Mouse (Mus musculus) embryonic fibroblast, embryonic 13.5 days (primary cell): ENCODE measurements around the gene Sap30. TPM values are rescaled to one million over a fixed set of nuclear protein-coding genes. Genes with fewer than 3 reads are reported as not detected.
"Not testable (repeated sequence)": the region's sequence is repeated elsewhere in the genome, so short reads cannot be mapped to it uniquely, and the experiment has no call there.

ENCODE experiments used
- H3K27ac ChIP-seq: 2 replicates; pipeline ENCODE4 v1.5.1; 2012; ENCODE audit warnings: low read length, control low read depth, inconsistent platforms; ENCODE audit not compliant: insufficient read depth
- H3K4me1 ChIP-seq: 2 replicates; pipeline ENCODE4 v1.6.1; 2011; ENCODE audit warnings: low read length; ENCODE audit not compliant: control insufficient read depth, insufficient read depth
- H3K4me3 ChIP-seq: 2 replicates; pipeline ENCODE4 v1.5.1; 2011; ENCODE audit warnings: mild to moderate bottlenecking, control low read depth, low read length; ENCODE audit not compliant: insufficient read depth
- CTCF ChIP-seq: IDR thresholded peaks from 2 replicates; pipeline ENCODE4 v1.5.1; 2011; ENCODE audit warnings: mild to moderate bottlenecking, control low read depth, low read length, moderate library complexity, borderline replicate concordance; ENCODE audit not compliant: insufficient read depth
- POLR2A ChIP-seq: IDR thresholded peaks from 2 replicates; pipeline ENCODE4 v1.6.1; 2011; ENCODE audit warnings: low read depth, mild to moderate bottlenecking, control low read depth, low read length, moderate library complexity
- polyA plus RNA-seq: library from polyadenylated mRNA; stranded (reverse); fragments of >200 nt; gene quantifications from 2 replicates; pipeline ENCODE4 v1.2.4, GENCODE M21; 2011; ENCODE audit warnings: low read depth; ENCODE audit not compliant: missing spikeins, insufficient read length

Sap30 gene
- 11.2 and 14.8 TPM in 2 replicates for polyA plus RNA-seq

GRCm38 (mm10) chr8:57487441-57488155 lies at the start of gene Sap30:
Gene Sap30 (minus strand): TSS chr8:57487860.
- Histone ChIP-seq H3K4me3 (peak within 1 kb of the TSS; percentile 96), H3K4me1 (peaks cover 5% of the 10 kb centered on the region), H3K27ac (peak within 1 kb of the TSS; percentile 44)
- TF ChIP-seq POLR2A: peak; percentile 66
- TF ChIP-seq CTCF: no peak

GRCm38 (mm10) chr8:57536167-57536566 lies 48.5 kb upstream of the Sap30 start:
- TF ChIP-seq POLR2A (no peak), CTCF (no peak)
- Histone ChIP-seq H3K4me3 (no peak overlapping the region), H3K27ac (no peak overlapping the region), H3K4me1 (peaks cover 4% of the 10 kb centered on the region; the same call in 1 of the 2 replicates)

GRCm38 (mm10) chr8:57534495-57534894 lies 46.8 kb upstream of the Sap30 start:
- H3K4me1 ChIP-seq: no peaks in the 10 kb centered on the region
- no peak overlapping the region for H3K27ac ChIP-seq
- TF ChIP-seq POLR2A (no peak), CTCF (no peak)
- H3K4me3 ChIP-seq: no peak overlapping the region

GRCm38 (mm10) chr8:57533106-57533505 lies 45.4 kb upstream of the Sap30 start:
- Histone ChIP-seq H3K4me3 (no peak overlapping the region), H3K27ac (no peak overlapping the region), H3K4me1 (no peaks in the 10 kb centered on the region)
- TF ChIP-seq POLR2A (no peak), CTCF (no peak)

DNA sequence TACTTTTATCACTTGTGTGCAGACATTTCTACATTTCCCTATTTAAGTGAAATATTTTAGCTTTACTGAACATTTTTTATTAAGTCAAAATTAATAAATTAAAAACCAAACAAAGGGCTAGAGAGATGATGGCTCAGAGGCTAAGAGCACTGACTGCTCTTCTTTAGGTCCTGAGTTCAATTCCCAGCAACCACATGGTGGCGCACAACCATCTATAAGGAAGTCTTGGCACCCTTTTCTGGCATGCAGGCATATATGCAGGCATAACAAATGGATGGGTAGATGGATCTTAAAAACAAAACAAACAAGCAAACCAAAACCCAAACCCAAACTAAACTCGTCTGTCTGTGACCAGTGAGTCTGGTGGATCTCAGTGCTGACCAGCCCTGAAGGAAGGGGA lies 44.6 kb upstream of the Sap30 start:
- Histone ChIP-seq H3K4me1 (no peaks in the 10 kb centered on the region), H3K27ac (no peak overlapping the region), H3K4me3 (no peak overlapping the region)
- TF ChIP-seq POLR2A: no peak
- no peak for TF ChIP-seq CTCF

DNA sequence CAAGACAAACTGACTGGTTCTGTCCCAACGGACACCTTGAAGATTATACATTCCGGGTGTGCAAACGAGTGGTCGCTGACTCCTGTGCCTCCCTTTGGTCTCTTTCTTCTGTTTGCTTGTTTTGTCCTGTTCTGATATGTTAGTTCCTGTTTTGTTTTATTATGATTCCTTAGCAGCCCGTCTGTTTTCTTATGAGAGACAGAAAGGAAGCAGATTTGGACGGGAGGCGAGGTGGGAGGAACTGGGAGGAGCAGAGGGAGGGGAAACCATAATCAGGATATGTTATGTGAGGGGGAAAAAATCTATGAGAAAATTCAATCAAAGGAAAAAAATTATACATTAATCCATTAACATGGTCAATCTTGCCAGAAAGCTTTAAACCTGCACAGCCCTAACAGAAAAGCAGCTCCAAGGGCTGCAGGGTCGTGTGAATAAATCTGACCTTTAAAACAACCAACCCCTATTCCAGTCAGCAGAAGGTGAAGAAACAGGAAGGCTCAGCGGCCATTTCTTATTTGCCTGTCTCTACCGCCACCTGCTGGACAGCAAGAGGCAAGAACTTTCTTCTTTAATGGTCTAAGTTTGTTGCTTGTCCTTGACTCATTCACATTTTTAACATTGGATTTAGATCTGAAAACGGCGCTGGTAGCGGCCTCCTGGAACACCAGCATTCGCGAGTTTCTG lies 43.1 kb upstream of the Sap30 start:
- H3K4me3 ChIP-seq: no peak overlapping the region
- no peaks in the 10 kb centered on the region for H3K4me1 ChIP-seq
- H3K27ac ChIP-seq: no peak overlapping the region
- TF ChIP-seq POLR2A (no peak), CTCF (no peak)

- no peak overlapping the region for H3K27ac ChIP-seq
- H3K4me3 ChIP-seq: no peak overlapping the region
- TF ChIP-seq CTCF (no peak), POLR2A (no peak)
- H3K4me1 ChIP-seq: no peaks in the 10 kb centered on the region
Observed at GRCm38 (mm10) chr8:57530238-57530637, 42.6 kb upstream of the Sap30 start.

DNA sequence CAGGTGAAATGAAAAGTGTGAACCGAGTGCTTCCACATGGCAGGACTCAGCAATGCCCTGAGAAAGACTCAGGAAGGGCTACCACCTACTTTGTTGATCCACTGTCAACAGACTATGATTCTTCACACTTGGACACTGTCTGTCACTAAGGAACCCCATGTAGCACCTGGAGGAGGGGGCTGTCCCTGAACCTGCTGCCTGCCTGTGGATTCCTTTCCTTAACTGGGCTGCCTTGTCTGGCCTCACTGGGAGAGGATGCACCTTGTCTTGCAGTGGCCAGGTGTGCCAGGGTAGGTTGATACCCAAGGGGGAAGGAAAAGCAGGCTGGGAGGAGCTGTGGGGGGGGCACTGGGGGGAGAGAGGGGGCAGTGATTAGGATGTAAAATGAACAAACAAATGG lies 40.4 kb upstream of the Sap30 start:
- Histone ChIP-seq H3K27ac (no peak overlapping the region), H3K4me1 (no peaks in the 10 kb centered on the region), H3K4me3 (no peak overlapping the region)
- no peak for TF ChIP-seq POLR2A
- TF ChIP-seq CTCF: no peak

- no peak overlapping the region for H3K4me3 ChIP-seq
- TF ChIP-seq POLR2A (no peak), CTCF (no peak)
- no peaks in the 10 kb centered on the region for H3K4me1 ChIP-seq
- H3K27ac ChIP-seq: no peak overlapping the region
Observed at GRCm38 (mm10) chr8:57520186-57520786, 32.6 kb upstream of the Sap30 start.

DNA sequence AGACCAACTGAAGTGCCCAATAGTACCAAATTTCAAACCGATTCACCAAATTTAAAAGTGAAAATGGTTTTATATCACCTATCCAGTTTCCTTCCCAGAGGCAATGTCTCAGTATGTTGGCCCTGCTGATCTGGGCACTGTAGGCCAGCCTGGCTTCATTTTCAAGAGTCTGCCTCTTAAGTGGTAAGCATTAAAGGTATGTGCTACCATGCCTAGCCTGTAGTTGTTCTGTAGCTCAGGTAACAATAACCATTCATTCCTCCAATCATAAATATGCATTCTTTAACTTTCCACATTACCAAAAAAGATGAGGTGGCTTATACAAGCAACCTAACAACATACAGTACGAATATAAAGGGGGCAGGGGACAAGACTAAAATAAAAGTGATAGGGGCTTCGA lies 30.1 kb upstream of the Sap30 start:
- TF ChIP-seq POLR2A (no peak), CTCF (no peak)

DNA sequence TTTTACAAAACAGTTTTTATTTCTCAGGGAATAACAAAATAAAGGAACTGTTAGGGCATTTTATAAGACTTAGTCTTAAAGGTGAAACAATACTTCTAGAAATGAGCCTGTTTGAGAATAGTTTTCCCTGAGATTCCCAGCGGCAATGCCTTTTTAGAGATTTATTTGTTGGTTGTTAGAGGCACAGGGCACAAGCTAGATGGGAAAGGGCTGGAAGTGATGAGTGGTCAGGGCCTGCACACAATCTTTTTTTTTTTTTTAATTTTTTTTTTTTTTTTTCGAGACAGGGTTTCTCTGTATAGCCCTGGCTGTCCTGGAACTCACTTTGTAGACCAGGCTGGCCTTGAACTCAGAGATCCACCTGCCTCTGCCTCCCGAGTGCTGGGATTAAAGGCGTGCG lies 29.0 kb upstream of the Sap30 start:
- H3K4me1 ChIP-seq, H3K4me3 ChIP-seq, H3K27ac ChIP-seq: not testable (repeated sequence)

More for the DNA sequence above, 30.1 kb upstream of the Sap30 start:
- no peak overlapping the region for H3K27ac ChIP-seq
- no peaks in the 10 kb centered on the region for H3K4me1 ChIP-seq
- no peak overlapping the region for H3K4me3 ChIP-seq

DNA sequence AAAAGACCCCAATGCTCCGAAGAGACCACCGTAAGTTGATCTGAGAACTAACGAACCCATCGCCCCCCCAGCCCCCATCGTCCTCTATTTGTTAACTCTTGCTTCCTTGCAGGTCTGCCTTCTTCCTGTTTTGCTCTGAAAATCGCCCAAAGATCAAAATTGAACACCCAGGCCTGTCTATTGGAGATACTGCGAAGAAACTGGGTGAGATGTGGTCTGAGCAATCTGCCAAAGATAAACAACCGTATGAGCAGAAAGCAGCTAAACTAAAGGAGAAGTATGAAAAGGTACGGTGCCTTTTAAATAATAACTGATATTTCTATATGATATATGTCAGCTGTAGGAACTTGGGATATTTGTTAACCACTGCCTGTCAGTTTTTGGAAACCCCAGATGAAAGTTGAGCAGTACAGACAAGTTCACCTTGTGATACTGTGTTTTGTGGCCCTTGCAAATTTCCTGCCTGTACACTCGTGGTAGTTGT lies 25.6 kb upstream of the Sap30 start:
- H3K4me3 ChIP-seq: peak overlapping the region; percentile 83
- not testable (repeated sequence) for H3K4me1 ChIP-seq, H3K27ac ChIP-seq
